Mouse (Mus musculus): ENCODE measurements around the gene Prr18.

Prr18 gene

DNA sequence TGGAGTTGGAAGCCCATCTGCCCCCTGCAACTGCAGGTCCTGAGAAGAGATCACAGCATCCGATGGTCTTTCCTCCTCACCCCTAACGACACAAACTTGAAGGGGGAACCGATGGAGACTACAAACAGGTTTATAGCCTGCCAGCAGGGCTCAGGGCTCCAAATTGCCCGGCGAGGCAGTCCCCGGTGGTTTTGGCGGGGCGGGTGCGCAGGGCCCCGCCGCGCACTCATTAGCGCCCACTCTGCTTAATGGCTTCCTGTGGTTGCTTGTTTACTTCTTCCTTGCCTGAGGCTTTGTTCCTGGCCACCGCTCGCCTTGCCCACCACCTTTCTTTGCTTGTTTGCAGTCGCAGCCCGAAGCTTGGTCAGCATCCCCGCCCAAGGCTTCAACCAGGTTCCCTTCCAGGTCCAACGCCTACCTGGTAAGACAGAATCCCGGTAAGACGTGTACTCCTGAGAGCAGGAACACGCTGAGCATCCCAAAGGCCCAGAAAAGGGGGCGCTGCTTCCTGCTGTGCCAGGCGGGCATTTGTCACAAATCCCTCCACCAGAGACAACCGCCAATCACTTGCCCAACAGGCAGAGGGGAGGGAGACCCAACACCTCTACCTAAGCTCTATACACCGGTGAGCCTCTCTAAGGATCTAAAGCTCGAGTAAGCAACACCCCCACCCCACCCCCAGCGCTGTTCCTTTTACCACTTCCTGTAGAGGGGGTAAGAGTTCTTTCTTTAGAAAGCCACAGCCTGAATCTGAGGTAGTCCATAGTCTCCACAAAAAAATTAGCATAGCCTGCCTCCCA is 51.9 kb downstream of the Prr18 start:
- peak; percentile 79 for DNase-seq (ENCODE audit: low read depth, low spot score)

DNA sequence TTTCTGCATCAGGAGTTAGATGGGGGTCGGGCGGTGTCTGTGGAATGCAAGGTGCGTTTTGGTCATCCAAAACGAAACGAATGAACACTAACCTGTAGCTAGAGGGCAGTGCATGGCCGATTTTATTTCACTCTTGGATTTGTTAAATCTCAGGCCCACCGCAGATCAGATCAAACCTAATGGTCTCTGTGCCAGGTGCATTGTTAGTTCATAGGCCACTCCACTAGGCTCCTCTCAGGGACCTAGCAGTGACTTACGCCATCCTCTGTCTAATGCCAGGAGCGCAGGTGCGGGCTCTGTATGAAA is 52.5 kb downstream of the Prr18 start:
- DNase-seq (ENCODE audit: low read depth, low spot score) = no peak

DNA sequence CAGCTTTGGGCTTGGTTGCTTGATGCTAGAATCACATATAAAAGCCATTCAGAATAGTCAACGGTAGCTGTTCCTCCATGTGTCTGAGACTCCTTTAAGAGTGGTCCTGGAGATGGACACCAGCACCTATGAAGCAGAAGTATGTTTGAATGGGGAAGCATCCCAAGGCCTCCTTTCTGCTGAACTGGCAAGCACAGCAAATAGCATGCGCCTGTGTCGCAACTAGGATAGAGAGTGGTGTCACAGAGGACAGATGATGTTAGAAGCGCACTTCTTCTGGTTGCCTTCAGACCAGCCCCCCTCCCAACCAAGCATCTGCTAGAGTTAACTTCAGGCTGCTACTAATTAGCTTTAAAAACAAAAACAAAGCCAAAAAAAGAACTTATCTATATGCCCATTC is 53.2 kb downstream of the Prr18 start:
- no peak for DNase-seq (ENCODE audit: low read depth, low spot score)
